Mouse (Mus musculus): ENCODE measurements at regions not wholly inside any gene's neighbourhood (a gene's known extent, or its start where the extent isn't known, plus 50 kb on each side); places are given as distances from the start of the nearest gene placed in this dataset.

DNA sequence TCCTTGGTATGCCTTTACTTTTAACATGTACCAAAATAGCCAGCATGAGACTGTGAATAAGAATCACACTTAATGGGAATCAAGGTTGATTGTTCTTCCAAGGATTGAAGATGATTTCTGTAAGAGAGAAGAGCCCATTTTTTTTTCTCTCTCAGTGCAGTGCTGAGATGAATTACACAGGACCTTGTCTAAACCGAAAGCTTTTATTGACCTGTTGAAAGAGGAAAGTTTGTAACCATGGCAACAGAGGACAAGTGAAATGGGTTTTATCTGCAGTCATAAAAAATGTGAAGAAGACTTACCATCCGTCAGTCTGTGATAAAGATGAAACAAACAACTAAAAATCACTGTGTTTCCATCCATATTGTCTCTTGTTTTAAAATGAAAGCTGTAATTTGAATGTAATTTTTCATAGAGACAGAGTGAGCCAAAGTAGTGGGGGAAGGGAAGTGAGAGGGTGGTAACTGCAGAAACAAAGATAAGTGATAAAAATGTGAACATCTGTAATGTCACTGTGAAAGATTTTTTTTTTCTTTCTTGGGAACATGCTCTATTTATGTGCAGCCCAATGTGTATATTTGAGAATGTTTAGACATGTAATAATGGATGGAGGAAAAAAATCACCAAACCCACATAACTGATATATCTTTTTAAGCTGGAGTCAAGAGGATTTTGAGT lies 661.9 kb downstream of the Basp1 start:
- Histone ChIP-seq H3K4me1 (replicated peaks; ENCODE audit: low read depth, low read length) (no peaks in the 10 kb centered on the region), H3K36me3 (ENCODE audit: insufficient read depth, low read length) (no peaks in the 10 kb centered on the region), H3K4me3 (replicated peaks; ENCODE audit: low read length) (no peak overlapping the region), H3K27me3 (ENCODE audit: insufficient read depth, low read length) (no peaks in the 10 kb centered on the region), H3K9me3 (ENCODE audit: low read length) (no peaks in the 10 kb centered on the region)
- TF ChIP-seq NANOG (IDR thresholded peaks at IDR 0.05; ENCODE audit: borderline replicate concordance, low read length) (no peak), CTCF (conservative IDR thresholded peaks at IDR 0.05; ENCODE audit: low read length) (no peak), POU5F1 (IDR thresholded peaks at IDR 0.05; ENCODE audit: borderline replicate concordance, low read length) (no peak)

- Histone ChIP-seq H3K4me3 (replicated peaks; ENCODE audit: low read length) (no peak overlapping the region), H3K9me3 (ENCODE audit: low read length) (no peaks in the 10 kb centered on the region), H3K36me3 (ENCODE audit: insufficient read depth, low read length) (no peaks in the 10 kb centered on the region), H3K27me3 (ENCODE audit: insufficient read depth, low read length) (no peaks in the 10 kb centered on the region), H3K4me1 (replicated peaks; ENCODE audit: low read depth, low read length) (no peaks in the 10 kb centered on the region)
- no peak for TF ChIP-seq NANOG (IDR thresholded peaks at IDR 0.05; ENCODE audit: borderline replicate concordance, low read length)
- TF ChIP-seq CTCF (conservative IDR thresholded peaks at IDR 0.05; ENCODE audit: low read length), result no peak
- TF ChIP-seq POU5F1 (IDR thresholded peaks at IDR 0.05; ENCODE audit: borderline replicate concordance, low read length), result no peak
Observed at GRCm38 (mm10) chr15:24743240-24743639, 670.3 kb downstream of the Basp1 start.

- Histone ChIP-seq H3K9me3 (ENCODE audit: low read length) (no peaks in the 10 kb centered on the region), H3K27me3 (ENCODE audit: insufficient read depth, low read length) (no peaks in the 10 kb centered on the region), H3K4me1 (replicated peaks; ENCODE audit: low read depth, low read length) (no peaks in the 10 kb centered on the region), H3K36me3 (ENCODE audit: insufficient read depth, low read length) (no peaks in the 10 kb centered on the region), H3K4me3 (replicated peaks; ENCODE audit: low read length) (no peak overlapping the region)
- TF ChIP-seq NANOG (IDR thresholded peaks at IDR 0.05; ENCODE audit: borderline replicate concordance, low read length), result no peak
- TF ChIP-seq CTCF (conservative IDR thresholded peaks at IDR 0.05; ENCODE audit: low read length), result no peak
- TF ChIP-seq POU5F1 (IDR thresholded peaks at IDR 0.05; ENCODE audit: borderline replicate concordance, low read length), result no peak
Observed at GRCm38 (mm10) chr15:24725170-24725569, 688.4 kb downstream of the Basp1 start.

DNA sequence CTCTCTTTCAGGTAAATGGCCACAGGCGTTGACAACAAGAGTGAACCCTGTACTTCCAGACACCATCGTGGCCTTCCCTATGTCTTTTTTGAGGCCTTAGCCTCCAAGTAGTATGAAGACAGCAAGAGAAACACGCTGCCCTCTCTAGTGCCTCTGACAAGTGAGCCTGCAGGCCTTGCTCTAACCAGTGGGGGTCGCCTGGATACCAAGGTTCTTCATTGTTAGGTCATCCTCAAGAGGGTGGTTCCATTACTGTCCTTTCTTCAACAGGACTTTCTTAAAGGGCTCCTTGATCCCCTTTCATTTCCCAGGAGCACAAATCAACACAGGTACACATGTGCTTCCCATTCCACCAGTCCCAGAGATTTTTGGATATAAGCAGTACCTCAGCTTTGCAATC lies 688.9 kb downstream of the Basp1 start:
- Histone ChIP-seq H3K27me3 (ENCODE audit: insufficient read depth, low read length) (no peaks in the 10 kb centered on the region), H3K9me3 (ENCODE audit: low read length) (no peaks in the 10 kb centered on the region), H3K4me1 (replicated peaks; ENCODE audit: low read depth, low read length) (no peaks in the 10 kb centered on the region), H3K4me3 (replicated peaks; ENCODE audit: low read length) (no peak overlapping the region), H3K36me3 (ENCODE audit: insufficient read depth, low read length) (no peaks in the 10 kb centered on the region)
- TF ChIP-seq POU5F1 (IDR thresholded peaks at IDR 0.05; ENCODE audit: borderline replicate concordance, low read length) (no peak), CTCF (conservative IDR thresholded peaks at IDR 0.05; ENCODE audit: low read length) (peak; percentile 40)

DNA sequence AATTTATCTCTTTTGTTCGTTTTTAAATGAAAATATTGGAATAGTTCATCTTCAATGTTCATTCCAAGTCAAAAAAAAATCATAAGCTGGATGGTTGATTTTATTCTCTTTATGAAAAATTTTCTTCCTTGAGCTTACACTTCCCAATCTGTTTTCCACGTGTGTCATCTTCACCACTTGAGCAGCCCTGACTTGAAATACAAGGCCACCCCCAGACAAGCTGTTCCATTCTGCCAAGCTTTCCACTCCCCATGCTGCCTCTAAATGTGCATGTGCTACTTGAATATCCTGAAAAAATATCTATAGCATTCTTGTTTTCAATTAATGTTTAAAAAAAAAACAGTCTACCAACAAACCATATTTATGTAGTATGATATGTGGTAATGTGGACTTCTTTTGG lies 693.2 kb downstream of the Basp1 start:
- Histone ChIP-seq H3K27me3 (ENCODE audit: insufficient read depth, low read length) (no peaks in the 10 kb centered on the region), H3K4me3 (replicated peaks; ENCODE audit: low read length) (no peak overlapping the region), H3K36me3 (ENCODE audit: insufficient read depth, low read length) (no peaks in the 10 kb centered on the region), H3K9me3 (ENCODE audit: low read length) (no peaks in the 10 kb centered on the region), H3K4me1 (replicated peaks; ENCODE audit: low read depth, low read length) (no peaks in the 10 kb centered on the region)
- no peak for TF ChIP-seq NANOG (IDR thresholded peaks at IDR 0.05; ENCODE audit: borderline replicate concordance, low read length)
- no peak for TF ChIP-seq CTCF (conservative IDR thresholded peaks at IDR 0.05; ENCODE audit: low read length)
- no peak for TF ChIP-seq POU5F1 (IDR thresholded peaks at IDR 0.05; ENCODE audit: borderline replicate concordance, low read length)

- no peak for TF ChIP-seq POU5F1 (IDR thresholded peaks at IDR 0.05; ENCODE audit: borderline replicate concordance, low read length)
- no peak for TF ChIP-seq CTCF (conservative IDR thresholded peaks at IDR 0.05; ENCODE audit: low read length)
- TF ChIP-seq NANOG (IDR thresholded peaks at IDR 0.05; ENCODE audit: borderline replicate concordance, low read length), result no peak
- Histone ChIP-seq H3K9me3 (ENCODE audit: low read length) (peaks cover 18% of the 10 kb centered on the region), H3K4me1 (replicated peaks; ENCODE audit: low read depth, low read length) (no peaks in the 10 kb centered on the region), H3K27me3 (ENCODE audit: insufficient read depth, low read length) (no peaks in the 10 kb centered on the region), H3K4me3 (replicated peaks; ENCODE audit: low read length) (no peak overlapping the region), H3K36me3 (ENCODE audit: insufficient read depth, low read length) (no peaks in the 10 kb centered on the region)
Observed at GRCm38 (mm10) chr15:24682167-24682566, 731.4 kb downstream of the Basp1 start.

DNA sequence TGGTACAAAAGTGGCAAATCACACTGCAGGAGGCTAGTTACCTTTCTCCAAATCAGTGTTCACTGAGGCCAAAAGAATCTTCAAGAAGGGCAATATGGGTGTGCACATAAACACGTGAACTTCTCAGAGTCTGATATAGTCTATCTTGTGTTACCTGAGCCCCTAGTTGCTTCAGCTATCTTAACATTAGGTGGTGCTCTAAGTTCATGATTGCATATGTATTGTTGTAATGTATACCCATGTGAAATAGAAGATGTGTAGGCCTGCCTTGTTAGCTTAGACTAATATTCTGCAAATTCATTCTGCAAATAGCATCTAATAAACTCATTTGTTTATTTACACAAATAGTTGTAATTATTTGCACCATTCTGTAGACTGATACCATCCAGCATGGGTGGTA lies 764.6 kb downstream of the Basp1 start:
- Histone ChIP-seq H3K27me3 (ENCODE audit: insufficient read depth, low read length) (no peaks in the 10 kb centered on the region), H3K4me1 (replicated peaks; ENCODE audit: low read depth, low read length) (no peaks in the 10 kb centered on the region), H3K9me3 (ENCODE audit: low read length) (peaks cover 23% of the 10 kb centered on the region), H3K36me3 (ENCODE audit: insufficient read depth, low read length) (no peaks in the 10 kb centered on the region), H3K4me3 (replicated peaks; ENCODE audit: low read length) (no peak overlapping the region)
- TF ChIP-seq CTCF (conservative IDR thresholded peaks at IDR 0.05; ENCODE audit: low read length), result no peak
- TF ChIP-seq NANOG (IDR thresholded peaks at IDR 0.05; ENCODE audit: borderline replicate concordance, low read length), result no peak
- no peak for TF ChIP-seq POU5F1 (IDR thresholded peaks at IDR 0.05; ENCODE audit: borderline replicate concordance, low read length)

DNA sequence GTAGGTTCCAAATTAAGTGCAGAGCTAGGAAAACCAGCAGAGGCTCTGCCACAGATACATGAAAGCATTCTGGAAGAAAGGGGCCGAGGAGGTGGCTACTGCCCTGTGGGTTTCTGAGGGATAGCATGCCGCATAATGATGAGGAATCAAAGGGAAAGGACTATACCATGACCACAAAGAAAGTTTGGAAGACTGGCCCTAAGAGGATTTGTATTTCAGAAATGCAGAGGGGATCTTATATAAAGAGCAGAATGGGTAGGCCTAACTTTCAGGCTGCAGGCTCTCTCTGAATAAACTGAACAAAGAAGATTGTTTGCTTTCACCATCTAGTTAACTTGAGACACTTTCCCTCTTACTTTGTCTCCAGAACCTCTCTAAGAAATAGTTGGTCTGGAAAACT lies 777.9 kb downstream of the Basp1 start:
- Histone ChIP-seq H3K27me3 (ENCODE audit: insufficient read depth, low read length) (no peaks in the 10 kb centered on the region), H3K4me3 (replicated peaks; ENCODE audit: low read length) (no peak overlapping the region), H3K4me1 (replicated peaks; ENCODE audit: low read depth, low read length) (no peaks in the 10 kb centered on the region), H3K9me3 (ENCODE audit: low read length) (no peaks in the 10 kb centered on the region), H3K36me3 (ENCODE audit: insufficient read depth, low read length) (no peaks in the 10 kb centered on the region)
- TF ChIP-seq CTCF (conservative IDR thresholded peaks at IDR 0.05; ENCODE audit: low read length) (no peak), NANOG (IDR thresholded peaks at IDR 0.05; ENCODE audit: borderline replicate concordance, low read length) (no peak), POU5F1 (IDR thresholded peaks at IDR 0.05; ENCODE audit: borderline replicate concordance, low read length) (no peak)

- Histone ChIP-seq H3K27me3 (ENCODE audit: insufficient read depth, low read length) (no peaks in the 10 kb centered on the region), H3K4me1 (replicated peaks; ENCODE audit: low read depth, low read length) (no peaks in the 10 kb centered on the region), H3K9me3 (ENCODE audit: low read length) (no peaks in the 10 kb centered on the region), H3K4me3 (replicated peaks; ENCODE audit: low read length) (no peak overlapping the region), H3K36me3 (ENCODE audit: insufficient read depth, low read length) (no peaks in the 10 kb centered on the region)
- TF ChIP-seq NANOG (IDR thresholded peaks at IDR 0.05; ENCODE audit: borderline replicate concordance, low read length) (no peak), POU5F1 (IDR thresholded peaks at IDR 0.05; ENCODE audit: borderline replicate concordance, low read length) (no peak), CTCF (conservative IDR thresholded peaks at IDR 0.05; ENCODE audit: low read length) (no peak)
Observed at GRCm38 (mm10) chr15:24596242-24596641, 817.3 kb downstream of the Basp1 start.
